Mouse (Mus musculus) layer of hippocampus, adult 11-12 months (tissue): ENCODE data around the gene Tacc2.

Experiments used
- DNase-seq: peaks from one replicate; pipeline ENCODE4 v3.0.0; 2022; ENCODE audit warnings: low spot score

Tacc2 gene

GRCm38 (mm10) chr7:130726185-130726584 lies 148.9 kb downstream of the Tacc2 start:
- DNase-seq, result peak; percentile 47

GRCm38 (mm10) chr7:130726724-130727422 lies 149.6 kb downstream of the Tacc2 start:
- no peak for DNase-seq

GRCm38 (mm10) chr7:130727560-130727959 lies 150.3 kb downstream of the Tacc2 start:
- DNase-seq, result no peak

GRCm38 (mm10) chr7:130731792-130732191 lies 154.6 kb downstream of the Tacc2 start:
- no peak for DNase-seq

GRCm38 (mm10) chr7:130732908-130733307 lies 155.7 kb downstream of the Tacc2 start:
- DNase-seq, result no peak

GRCm38 (mm10) chr7:130733423-130733822 lies 156.2 kb downstream of the Tacc2 start:
- no peak for DNase-seq

GRCm38 (mm10) chr7:130734195-130734787 lies 157.1 kb downstream of the Tacc2 start:
- no peak for DNase-seq

- DNase-seq, result no peak
These were observed 163.9 kb downstream of the Tacc2 start for GRCm38 (mm10) chr7:130741099-130741498.

GRCm38 (mm10) chr7:130743239-130744025 lies 166.2 kb downstream of the Tacc2 start:
- no peak for DNase-seq

- no peak for DNase-seq
These were observed 171.9 kb downstream of the Tacc2 start for GRCm38 (mm10) chr7:130749165-130749564.

GRCm38 (mm10) chr7:130750752-130751490 lies 173.7 kb downstream of the Tacc2 start:
- DNase-seq, result no peak

GRCm38 (mm10) chr7:130751678-130752077 lies 174.4 kb downstream of the Tacc2 start:
- no peak for DNase-seq

- no peak for DNase-seq
These were observed 177.6 kb downstream of the Tacc2 start for GRCm38 (mm10) chr7:130754790-130755189.

- DNase-seq, result no peak
These were observed 179.2 kb downstream of the Tacc2 start for GRCm38 (mm10) chr7:130756343-130756835.

- DNase-seq, result no peak
These were observed 180.2 kb downstream of the Tacc2 start for GRCm38 (mm10) chr7:130757326-130757865.

- peak; percentile 79 for DNase-seq
These were observed 185.0 kb downstream of the Tacc2 start for GRCm38 (mm10) chr7:130762071-130762897.

GRCm38 (mm10) chr7:130764160-130764559 lies 186.9 kb downstream of the Tacc2 start:
- no peak for DNase-seq

GRCm38 (mm10) chr7:130766411-130767170 lies 189.4 kb downstream of the Tacc2 start:
- DNase-seq, result no peak

- DNase-seq, result no peak
These were observed 190.9 kb downstream of the Tacc2 start for GRCm38 (mm10) chr7:130768151-130768550.

GRCm38 (mm10) chr7:130770707-130771106 lies 193.5 kb downstream of the Tacc2 start:
- peak; percentile 85 for DNase-seq
